Mouse (Mus musculus) neural tube, embryonic 11.5 days (tissue): ENCODE data around the gene Nanos2. TPM values are rescaled to one million over a fixed set of nuclear protein-coding genes. Genes with fewer than 3 reads are reported as not detected.

ENCODE experiments used
- ATAC-seq: fragments of 200-750 bp; cut with Nextera tagmentation; 2 replicates; pipeline ENCODE4 v1.8.0; 2017; ENCODE audit warnings: moderate number of reproducible peaks, mild to moderate bottlenecking, moderate TSS enrichment, moderate library complexity; ENCODE audit not compliant: insufficient read depth, low FRiP score, low TSS enrichment
- DNase-seq: peaks from one replicate; pipeline ENCODE4 v3.0.0-alpha.2; 2015; ENCODE audit warnings: low spot score
- H3K27ac ChIP-seq: fragments of 300-500 bp; sonication (generic); 2 replicates; pipeline ENCODE4 v1.5.1; 2014; ENCODE audit warnings: low read depth, mild to moderate bottlenecking, low read length
- H3K27me3 ChIP-seq: fragments of 300-500 bp; sonication (generic); 2 replicates; pipeline ENCODE4 v1.6.1; 2014; ENCODE audit warnings: mild to moderate bottlenecking, low read length, mixed read lengths; ENCODE audit not compliant: control insufficient read depth, insufficient read depth
- H3K36me3 ChIP-seq: fragments of 300-500 bp; sonication (generic); 2 replicates; pipeline ENCODE4 v1.6.1; 2014; ENCODE audit warnings: mild to moderate bottlenecking, low read length, moderate library complexity, mixed read lengths; ENCODE audit not compliant: control insufficient read depth, insufficient read depth
- H3K4me1 ChIP-seq: fragments of 300-500 bp; sonication (generic); 2 replicates; pipeline ENCODE4 v1.6.1; 2014; ENCODE audit warnings: low read length, mixed read lengths; ENCODE audit not compliant: control insufficient read depth, insufficient read depth
- H3K4me2 ChIP-seq: fragments of 300-500 bp; sonication (generic); 2 replicates; pipeline ENCODE4 v1.6.1; 2014; ENCODE audit warnings: low read depth, mild to moderate bottlenecking, moderate library complexity
- H3K4me3 ChIP-seq: fragments of 300-500 bp; sonication (generic); 2 replicates; pipeline ENCODE4 v1.5.1; 2014; ENCODE audit warnings: low read depth, low read length
- H3K9ac ChIP-seq: fragments of 300-500 bp; sonication (generic); 2 replicates; pipeline ENCODE4 v1.6.1; 2014; ENCODE audit warnings: mild to moderate bottlenecking, low read length
- H3K9me3 ChIP-seq: fragments of 300-500 bp; sonication (generic); 2 replicates; pipeline ENCODE4 v1.6.1; 2016; ENCODE audit warnings: low read length; ENCODE audit not compliant: control insufficient read depth
- WGBS: fragments of 180-500 bp; shearing (Covaris S2); extraction: QIAGEN DNeasy Blood & Tissue Kit; methylation state at CpG from one replicate; pipeline ENCODE4 v1.1.7; 2014; 5-methylcytosine and 5-hydroxymethylcytosine counted together
- polyA plus RNA-seq: library from polyadenylated mRNA; unstranded; fragments of >200 nt; fragmentation: Nextera tagmentation; extraction: Ambion mirVana; gene quantifications from 2 replicates; pipeline ENCODE4 v1.2.1, GENCODE M21; 2014

Gene Nanos2
- polyA plus RNA-seq, 1 experiment from 2014 or later, result 0.29 TPM

DNA sequence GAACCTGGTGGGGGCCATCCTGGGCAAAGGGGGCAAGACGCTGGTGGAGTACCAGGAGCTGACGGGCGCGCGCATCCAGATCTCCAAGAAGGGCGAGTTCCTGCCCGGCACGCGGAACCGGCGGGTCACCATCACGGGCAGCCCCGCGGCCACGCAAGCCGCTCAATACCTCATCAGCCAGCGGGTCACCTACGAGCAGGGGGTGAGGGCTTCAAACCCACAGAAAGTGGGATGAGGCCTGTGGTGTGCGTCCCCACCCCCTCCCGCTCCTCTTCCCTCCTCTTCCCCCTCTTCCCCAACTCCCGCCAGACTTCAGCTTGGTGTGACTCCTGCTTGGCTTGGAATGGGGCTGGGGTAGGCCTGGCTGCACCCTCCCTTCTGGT, 28.8 kb upstream of the Nanos2 start:
- Histone ChIP-seq H3K27ac (no peak overlapping the region), H3K4me1 (peaks cover 23% of the 10 kb centered on the region), H3K27me3 (peaks cover 30% of the 10 kb centered on the region)

DNA sequence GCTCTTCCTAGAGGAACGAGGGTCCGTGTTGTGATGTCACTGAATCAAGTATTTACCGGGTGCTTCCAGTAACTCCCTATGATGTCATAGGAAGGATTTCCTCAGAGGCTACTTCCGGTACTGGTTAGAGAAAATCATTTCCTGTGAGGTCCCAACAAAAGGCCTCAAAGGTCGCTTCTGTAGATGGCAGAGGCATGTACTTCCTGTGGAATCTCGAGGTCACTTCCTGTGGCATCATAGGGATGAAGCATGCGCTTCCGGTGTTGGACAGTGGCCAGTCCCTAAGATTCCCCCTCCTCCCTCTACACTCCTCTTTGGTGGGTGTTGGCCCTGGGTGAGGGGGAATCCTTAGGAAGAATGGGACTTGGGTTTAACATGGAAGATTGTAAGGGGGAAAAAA, 27.8 kb upstream of the Nanos2 start:
- H3K27me3 ChIP-seq, result peaks cover 39% of the 10 kb centered on the region
- WGBS, result 65% methylated on average over 8 of the region's 8 CpGs
- no peak for DNase-seq

More for the DNA sequence above, 28.8 kb upstream of the Nanos2 start:
- ATAC-seq (no peak), DNase-seq (no peak)
- peaks cover 2% of the 10 kb centered on the region; the same call in 1 of the 2 replicates for H3K36me3 ChIP-seq
- H3K9ac ChIP-seq, result peak overlapping the region; percentile 58
- peak overlapping the region; percentile 43 for H3K4me3 ChIP-seq
- peak overlapping the region; percentile 82 for H3K4me2 ChIP-seq
- H3K9me3 ChIP-seq, result no peaks in the 10 kb centered on the region
- WGBS, result 3% methylated on average over 12 of the region's 21 CpGs

DNA sequence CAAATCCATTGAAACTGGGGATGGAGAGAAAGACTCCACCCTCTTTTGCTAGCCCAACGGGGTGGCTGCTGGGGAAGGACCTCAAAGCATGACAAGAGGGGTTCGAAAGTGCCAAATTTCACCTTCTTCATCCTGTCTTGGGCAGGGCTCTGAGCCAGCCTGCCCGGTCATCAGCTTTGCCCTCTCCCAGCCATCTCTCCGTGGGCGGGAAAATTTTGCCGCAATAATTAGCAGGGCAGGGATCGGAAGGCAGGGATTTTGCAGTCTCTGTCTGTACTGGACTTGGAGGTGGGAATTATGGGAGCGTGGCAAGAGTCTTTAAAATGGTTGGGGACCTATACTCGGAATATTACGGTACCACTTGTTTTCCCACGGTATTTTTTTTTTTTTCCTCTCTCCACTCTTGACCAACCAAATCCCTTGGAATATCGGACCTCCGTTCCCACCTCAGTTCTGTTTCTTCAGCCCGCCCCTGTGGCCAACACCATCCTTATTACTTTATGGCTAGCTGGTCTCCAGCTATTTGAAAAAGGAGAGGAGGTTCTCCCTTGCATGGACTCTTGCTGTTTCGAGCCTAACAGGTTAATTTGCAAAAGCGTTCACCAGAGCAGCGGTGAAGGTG, 24.9 kb upstream of the Nanos2 start:
- WGBS, result 1% methylated on average over 17 of the region's 17 CpGs
- Histone ChIP-seq H3K9ac (peak overlapping the region; percentile 22), H3K4me1 (peaks cover 20% of the 10 kb centered on the region), H3K36me3 (peaks cover 2% of the 10 kb centered on the region; the same call in 1 of the 2 replicates), H3K9me3 (no peaks in the 10 kb centered on the region), H3K4me3 (peak overlapping the region; percentile 16; the same call in 1 of the 2 replicates), H3K4me2 (peak overlapping the region; percentile 42), H3K27me3 (peaks cover 32% of the 10 kb centered on the region), H3K27ac (no peak overlapping the region)
- ATAC-seq, result no peak
- DNase-seq, result peak; percentile 28

More for the DNA sequence above, 27.8 kb upstream of the Nanos2 start:
- H3K4me1 ChIP-seq, result peaks cover 24% of the 10 kb centered on the region
- no peaks in the 10 kb centered on the region for H3K9me3 ChIP-seq
- ATAC-seq, result no peak
- peaks cover 2% of the 10 kb centered on the region; the same call in 1 of the 2 replicates for H3K36me3 ChIP-seq
- no peak overlapping the region for H3K9ac ChIP-seq
- no peak overlapping the region for H3K4me2 ChIP-seq
- H3K27ac ChIP-seq, result no peak overlapping the region
- H3K4me3 ChIP-seq, result no peak overlapping the region

DNA sequence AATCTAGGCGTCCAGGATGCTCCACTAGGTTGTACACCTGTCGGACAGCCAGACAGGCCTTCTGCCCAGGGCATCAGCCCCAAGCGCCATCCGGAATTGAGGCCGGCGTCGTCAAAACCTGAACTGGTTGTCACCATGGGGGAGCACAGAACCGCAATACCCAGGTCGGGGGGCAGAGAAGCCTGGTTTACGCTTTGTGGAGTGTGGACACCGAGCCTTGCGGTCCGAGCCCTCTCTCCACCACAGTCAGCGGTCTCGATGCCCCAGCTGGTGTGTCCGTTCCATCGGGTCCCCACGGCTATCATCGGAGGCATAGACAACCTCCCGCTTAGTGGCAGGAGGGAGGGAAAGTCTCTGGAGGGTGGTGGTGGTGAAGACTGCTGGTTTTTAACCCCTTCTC, 24.4 kb upstream of the Nanos2 start:
- no peak overlapping the region for H3K27ac ChIP-seq
- H3K9me3 ChIP-seq, result no peaks in the 10 kb centered on the region
- peak overlapping the region; percentile 16 for H3K4me3 ChIP-seq
- H3K9ac ChIP-seq, result peak overlapping the region; percentile 22
- DNase-seq, result no peak
- ATAC-seq, result 0 out of 2 replicates have a peak, but pooled peaks have one; percentile 7
- H3K4me1 ChIP-seq, result peaks cover 18% of the 10 kb centered on the region
- H3K4me2 ChIP-seq, result peak overlapping the region; percentile 42
- peaks cover 2% of the 10 kb centered on the region; the same call in 1 of the 2 replicates for H3K36me3 ChIP-seq
- WGBS, result under 1% methylated on average over 20 of the region's 20 CpGs
- peaks cover 29% of the 10 kb centered on the region for H3K27me3 ChIP-seq

DNA sequence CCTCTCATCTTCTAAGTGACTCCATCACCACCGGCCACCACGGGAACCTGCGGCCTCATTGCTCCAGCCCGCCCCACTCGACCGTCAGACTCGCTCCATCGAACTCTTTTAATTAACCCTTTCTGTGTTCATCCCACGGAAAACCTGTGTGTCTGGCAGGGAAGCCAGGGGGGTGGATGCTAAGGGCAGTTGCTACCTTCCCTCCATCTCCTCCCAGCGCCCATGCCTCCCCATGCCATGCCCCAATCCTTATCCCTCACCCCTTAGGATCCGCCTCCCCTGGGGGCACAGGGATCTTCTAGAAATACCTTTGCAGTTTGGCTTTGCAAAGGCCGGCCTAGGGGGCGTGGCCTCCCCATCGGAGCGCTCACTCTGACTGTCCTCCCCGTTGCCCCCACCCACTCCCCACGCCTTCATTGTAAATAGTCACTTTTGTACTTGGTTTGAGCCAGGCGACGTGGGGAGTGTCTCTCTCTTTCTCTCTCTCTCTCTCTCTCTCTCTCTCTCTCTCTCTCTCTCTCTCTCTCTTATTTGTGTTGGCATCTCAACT, 23.8 kb upstream of the Nanos2 start:
- H3K4me3 ChIP-seq, result no peak overlapping the region; the same call in 1 of the 2 replicates
- H3K27me3 ChIP-seq, result peaks cover 25% of the 10 kb centered on the region
- DNase-seq (no peak), ATAC-seq (no peak)
- H3K4me1 ChIP-seq, result peaks cover 17% of the 10 kb centered on the region
- 0 out of 2 replicates have a peak, but pooled peaks cover 2% of the 10 kb centered on the region for H3K36me3 ChIP-seq
- 1% methylated on average over 19 of the region's 19 CpGs for WGBS
- no peak overlapping the region for H3K9ac ChIP-seq
- H3K27ac ChIP-seq, result no peak overlapping the region
- no peaks in the 10 kb centered on the region for H3K9me3 ChIP-seq
- H3K4me2 ChIP-seq, result no peak overlapping the region; the same call in 1 of the 2 replicates

DNA sequence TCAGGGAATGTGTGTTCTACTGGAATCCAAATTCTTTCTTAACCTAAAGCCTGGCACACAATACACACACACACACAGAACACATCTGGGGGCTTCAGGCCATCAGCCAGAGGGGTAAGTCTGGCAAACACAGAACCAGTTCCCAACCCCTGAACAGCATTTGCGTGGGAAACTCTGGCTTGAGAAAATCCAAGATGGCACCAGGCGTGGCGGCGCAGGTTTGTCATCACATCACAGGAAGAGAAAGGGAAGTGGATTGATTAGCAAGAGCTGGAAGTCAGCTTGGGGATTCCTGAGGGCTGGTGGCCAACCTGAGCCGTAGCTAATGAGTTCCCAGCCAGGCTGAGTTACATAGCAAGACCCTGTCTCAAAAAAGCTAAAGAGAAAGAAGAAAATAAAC, 21.9 kb upstream of the Nanos2 start:
- H3K9ac ChIP-seq, result no peak overlapping the region
- no peaks in the 10 kb centered on the region for H3K36me3 ChIP-seq
- H3K4me1 ChIP-seq, result peaks cover 16% of the 10 kb centered on the region
- ATAC-seq, result no peak
- H3K27ac ChIP-seq, result no peak overlapping the region
- no peak for DNase-seq
- no peak overlapping the region for H3K4me2 ChIP-seq
- 80% methylated on average over 5 of the region's 5 CpGs for WGBS
- H3K9me3 ChIP-seq, result no peaks in the 10 kb centered on the region
- peaks cover 23% of the 10 kb centered on the region for H3K27me3 ChIP-seq
- H3K4me3 ChIP-seq, result no peak overlapping the region

DNA sequence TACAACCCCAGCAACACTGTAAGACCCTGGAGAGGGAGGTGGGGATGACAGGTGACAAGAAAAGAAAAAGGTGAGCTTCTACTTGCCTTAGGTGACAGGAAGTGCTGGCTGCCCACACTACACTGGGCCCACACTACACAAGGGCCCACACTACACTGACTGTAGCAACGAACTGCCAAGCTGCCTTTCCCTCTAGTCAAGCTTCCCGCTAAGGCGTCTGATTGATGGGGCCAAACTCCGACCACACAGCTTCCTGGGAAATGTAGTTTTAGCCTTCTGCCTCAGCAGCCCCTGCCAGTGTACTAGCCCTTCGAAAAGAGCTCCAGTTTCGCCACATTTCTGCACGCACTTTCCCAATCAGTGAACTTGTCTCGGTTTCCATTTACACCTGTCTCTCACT, 19.6 kb upstream of the Nanos2 start:
- WGBS, result 13% methylated on average over 8 of the region's 8 CpGs
- no peak overlapping the region for H3K27ac ChIP-seq
- peaks cover 17% of the 10 kb centered on the region for H3K27me3 ChIP-seq
- peaks cover 6% of the 10 kb centered on the region; the same call in 1 of the 2 replicates for H3K9me3 ChIP-seq
- no peak overlapping the region for H3K4me3 ChIP-seq
- H3K36me3 ChIP-seq, result no peaks in the 10 kb centered on the region
- DNase-seq (peak; percentile 50), ATAC-seq (no peak)
- H3K4me1 ChIP-seq, result peaks cover 9% of the 10 kb centered on the region
- no peak overlapping the region for H3K4me2 ChIP-seq
- no peak overlapping the region for H3K9ac ChIP-seq

DNA sequence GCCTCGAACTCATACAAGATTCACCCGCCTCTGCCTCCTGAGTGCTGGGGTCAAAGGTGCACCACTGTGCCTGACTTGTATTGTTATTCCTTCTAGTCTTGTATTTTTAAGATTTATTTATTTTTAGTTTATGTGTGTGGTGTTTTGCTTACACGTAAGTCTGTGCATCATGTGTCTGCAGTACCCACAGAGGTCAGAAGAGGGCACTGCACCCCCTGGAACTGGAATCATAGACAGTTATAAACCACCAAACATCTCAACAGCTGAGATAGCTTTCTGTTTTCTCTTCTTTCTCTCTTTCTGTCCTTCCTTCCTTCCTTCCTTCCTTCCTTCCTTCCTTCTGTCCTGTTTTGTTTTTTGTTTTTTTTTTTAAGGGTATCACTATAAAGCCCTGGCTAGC, 16.2 kb upstream of the Nanos2 start:
- Histone ChIP-seq H3K9me3 (peaks cover 6% of the 10 kb centered on the region; the same call in 1 of the 2 replicates), H3K27me3 (no peaks in the 10 kb centered on the region), H3K4me3 (no peak overlapping the region), H3K27ac (no peak overlapping the region), H3K36me3 (no peaks in the 10 kb centered on the region), H3K4me2 (no peak overlapping the region), H3K4me1 (no peaks in the 10 kb centered on the region), H3K9ac (no peak overlapping the region)
- DNase-seq (no peak), ATAC-seq (no peak)
- WGBS, result 89% methylated on average over 3 of the region's 3 CpGs

DNA sequence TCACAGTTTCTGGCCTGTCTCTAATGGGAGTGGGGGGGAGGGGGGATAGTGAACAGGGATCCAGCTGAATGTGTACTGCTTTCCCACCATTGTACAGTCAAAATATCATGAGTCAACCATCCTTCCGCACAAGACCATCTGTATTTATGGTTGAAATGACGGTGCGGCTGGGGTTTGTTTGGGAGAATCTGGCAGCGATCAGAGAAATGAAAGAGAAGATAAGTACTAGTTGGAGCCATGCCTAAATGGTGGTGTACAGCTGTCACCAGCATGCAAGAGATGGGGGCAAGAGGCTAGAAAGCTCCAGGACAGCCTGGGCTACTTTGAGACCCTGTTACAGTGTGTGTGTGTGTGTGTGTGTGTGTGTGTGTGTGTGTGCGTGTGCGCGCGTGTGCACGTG, 8.8 kb upstream of the Nanos2 start:
- H3K9ac ChIP-seq, result no peak overlapping the region
- WGBS, result 91% methylated on average over 9 of the region's 9 CpGs
- H3K27me3 ChIP-seq, result no peaks in the 10 kb centered on the region
- ATAC-seq, result no peak
- H3K4me1 ChIP-seq, result no peaks in the 10 kb centered on the region
- no peaks in the 10 kb centered on the region for H3K36me3 ChIP-seq
- no peaks in the 10 kb centered on the region for H3K9me3 ChIP-seq
- H3K4me3 ChIP-seq, result no peak overlapping the region
- no peak overlapping the region for H3K4me2 ChIP-seq
- DNase-seq, result no peak
- H3K27ac ChIP-seq, result no peak overlapping the region
